Mouse (Mus musculus) neural tube, embryonic 10.5 days (tissue): ENCODE measurements around the gene Cdc14b.
"Not testable (repeated sequence)": the region's sequence is repeated elsewhere in the genome, so short reads cannot be mapped to it uniquely, and the experiment has no call there.

Experiments
- DNase-seq: peaks from one replicate; pipeline ENCODE4 v3.0.0-alpha.2; 2017; ENCODE audit warnings: low spot score; ENCODE audit errors: extremely low spot score

Cdc14b gene

DNA sequence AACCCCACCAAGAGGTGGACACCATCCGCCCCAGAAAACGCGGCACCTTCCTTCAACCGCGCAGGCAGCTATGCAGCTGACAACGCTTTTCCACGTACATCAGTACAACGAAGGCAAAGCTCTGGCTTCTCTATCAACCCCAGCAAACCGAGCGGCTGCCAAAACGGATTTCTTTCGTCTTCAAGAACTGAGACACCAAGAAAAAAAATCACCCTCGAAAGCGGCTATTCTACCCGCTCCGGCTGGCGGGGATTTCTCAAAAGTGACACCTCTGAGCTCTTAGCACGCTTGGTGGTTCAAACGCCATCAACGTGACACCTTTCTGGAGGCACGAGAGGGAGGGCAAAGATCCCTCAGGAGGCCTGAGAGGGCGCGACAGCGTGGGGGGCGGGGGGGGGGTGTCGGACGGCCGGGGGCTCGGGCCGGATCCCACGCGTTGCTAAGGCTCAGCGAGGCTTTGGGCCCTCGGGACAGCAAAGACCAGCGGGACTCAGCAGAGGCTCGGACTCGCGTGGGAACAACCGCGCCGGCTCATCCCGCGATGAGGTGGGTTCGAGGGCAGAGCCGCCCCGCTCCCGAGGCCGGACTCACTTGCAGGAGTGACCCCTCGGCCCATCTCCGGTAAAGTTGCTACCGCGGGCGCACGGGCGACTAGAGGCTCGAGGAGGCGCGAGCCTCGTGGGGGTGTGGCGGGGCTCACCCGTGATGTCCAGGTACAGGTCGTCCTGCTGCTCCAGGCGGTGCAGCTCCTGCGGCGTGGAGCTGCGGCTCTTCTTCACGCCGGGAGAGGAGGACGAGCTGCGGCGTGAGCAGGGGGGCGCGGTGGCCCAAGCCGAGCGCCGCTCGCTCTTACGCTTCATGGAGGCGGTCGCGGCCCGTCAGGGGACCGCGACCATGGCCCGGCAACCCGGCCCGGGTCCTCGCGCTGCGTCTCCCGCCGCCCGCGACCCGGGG lies 922 bp downstream of the Cdc14b start:
- peak; percentile 58 for DNase-seq

DNA sequence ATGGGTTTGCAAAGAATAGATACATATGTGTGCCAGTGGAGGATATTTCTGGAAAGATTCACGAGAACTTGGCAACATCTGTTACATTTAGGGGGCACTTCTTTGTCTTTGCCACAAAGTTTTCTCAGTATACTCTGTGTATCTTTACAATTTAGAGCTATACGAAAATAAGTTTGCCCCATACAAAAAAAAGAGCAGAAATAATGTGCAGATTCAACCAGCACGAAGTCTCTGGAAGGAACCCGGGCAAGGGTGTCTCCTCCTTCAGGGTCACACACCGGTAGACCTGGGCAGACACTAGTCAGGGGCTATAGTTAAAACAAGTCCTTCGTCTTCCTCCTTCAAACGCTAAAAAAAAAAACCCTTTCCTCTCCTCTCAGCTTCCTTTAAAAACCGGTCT lies 1.7 kb downstream of the Cdc14b start:
- DNase-seq, result no peak

- no peak for DNase-seq
Observed at GRCm38 (mm10) chr13:64268384-64268783, 6.7 kb downstream of the Cdc14b start.

- DNase-seq, result no peak
Observed at GRCm38 (mm10) chr13:64267151-64267550, 7.9 kb downstream of the Cdc14b start.

DNA sequence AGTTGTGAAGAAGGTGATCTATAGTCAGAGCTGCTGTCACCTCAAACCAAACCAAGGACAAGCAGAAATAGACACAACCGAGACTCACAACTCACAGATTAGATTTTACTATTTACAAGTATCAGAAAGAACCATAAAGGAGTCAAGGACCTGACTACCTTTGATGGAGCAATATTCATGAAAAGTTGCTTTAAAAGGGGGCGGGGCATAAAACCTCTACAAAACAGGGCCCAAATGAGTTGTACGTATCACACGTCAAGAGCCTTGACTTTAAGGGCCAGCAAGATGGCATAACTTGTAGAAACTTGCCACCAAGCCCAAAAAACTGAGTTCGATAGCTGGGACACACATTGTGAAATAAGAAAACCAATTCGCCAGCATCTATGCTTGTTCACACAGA lies 10.5 kb downstream of the Cdc14b start:
- DNase-seq, result no peak

DNA sequence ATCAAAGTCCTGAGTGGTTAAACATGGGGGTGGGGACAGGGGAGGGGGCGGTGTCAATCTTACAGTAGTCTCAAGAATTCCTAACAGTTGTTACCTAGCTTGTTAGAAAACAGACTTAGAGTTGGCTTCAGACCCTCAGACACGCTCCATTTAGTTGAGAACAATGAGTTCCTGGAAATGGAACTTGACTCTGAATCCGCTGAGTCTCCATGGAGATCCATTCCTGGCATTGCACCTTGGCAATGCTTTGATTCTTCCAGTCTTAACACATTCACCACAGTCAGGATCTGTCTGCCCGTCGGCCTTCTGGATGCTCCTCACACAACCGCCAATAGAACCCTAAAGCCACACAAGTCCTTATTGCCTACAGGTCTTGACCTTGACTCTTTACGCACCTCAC lies 15.2 kb downstream of the Cdc14b start:
- DNase-seq, result no peak

- DNase-seq, result no peak
Observed at GRCm38 (mm10) chr13:64258516-64258821, 16.6 kb downstream of the Cdc14b start.

DNA sequence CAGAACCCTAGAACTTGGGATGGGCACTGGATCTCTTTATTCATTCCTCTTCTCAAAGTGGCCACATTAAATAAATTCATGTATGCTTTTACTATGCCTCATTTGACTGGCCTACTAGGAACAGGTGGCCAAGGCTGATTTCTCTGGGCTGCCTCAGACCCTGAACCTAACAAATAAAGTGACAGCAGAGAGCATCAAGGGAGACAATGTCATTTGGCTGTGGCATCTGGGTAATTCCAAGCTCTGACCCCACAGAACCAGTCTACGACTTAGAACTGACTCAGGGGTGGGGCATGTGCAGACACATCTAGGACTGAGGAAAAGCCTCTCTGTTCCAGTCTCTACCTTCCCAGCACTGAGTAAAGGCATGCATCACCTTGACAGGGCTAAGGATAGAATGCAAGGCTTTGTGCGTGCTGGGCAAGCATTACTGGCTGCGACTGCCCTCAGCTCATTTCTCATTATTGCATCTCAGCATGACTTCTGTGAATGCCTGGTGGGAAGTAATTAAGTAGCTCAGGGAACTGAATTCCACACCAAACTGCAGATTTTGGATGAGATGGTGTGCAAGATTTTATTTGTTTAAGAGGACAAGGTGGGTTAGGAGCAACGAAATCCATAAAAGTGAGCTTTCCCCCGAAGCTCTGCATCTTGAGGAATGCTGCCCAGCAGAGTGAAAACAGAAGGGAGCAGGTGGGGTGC lies 17.1 kb downstream of the Cdc14b start:
- no peak for DNase-seq

GRCm38 (mm10) chr13:64257010-64257813 lies 17.9 kb downstream of the Cdc14b start:
- DNase-seq, result no peak

GRCm38 (mm10) chr13:64254185-64254584 lies 20.9 kb downstream of the Cdc14b start:
- DNase-seq, result not testable (repeated sequence)

GRCm38 (mm10) chr13:64253697-64254096 lies 21.4 kb downstream of the Cdc14b start:
- no peak for DNase-seq

DNA sequence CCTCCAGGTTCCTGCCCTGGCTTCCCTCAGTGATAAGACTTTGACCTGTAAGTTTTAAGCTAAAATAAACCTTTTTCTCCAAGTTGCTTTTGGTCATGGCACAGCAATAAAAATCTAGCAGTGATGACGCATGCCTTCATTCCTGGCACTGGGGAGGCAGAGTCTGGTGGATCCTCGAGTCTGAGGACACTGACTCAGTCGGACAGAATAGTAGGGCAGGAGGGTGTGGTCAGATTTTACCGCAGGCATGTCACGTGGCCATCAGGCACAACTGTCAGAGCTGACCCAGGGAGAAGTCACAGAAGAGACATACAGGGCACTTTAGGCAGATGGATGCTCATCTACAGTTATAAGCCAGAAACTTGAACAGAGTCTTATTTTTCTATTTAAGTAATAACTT lies 22.9 kb downstream of the Cdc14b start:
- DNase-seq, result no peak

GRCm38 (mm10) chr13:64250363-64250762 lies 24.7 kb downstream of the Cdc14b start:
- no peak for DNase-seq

DNA sequence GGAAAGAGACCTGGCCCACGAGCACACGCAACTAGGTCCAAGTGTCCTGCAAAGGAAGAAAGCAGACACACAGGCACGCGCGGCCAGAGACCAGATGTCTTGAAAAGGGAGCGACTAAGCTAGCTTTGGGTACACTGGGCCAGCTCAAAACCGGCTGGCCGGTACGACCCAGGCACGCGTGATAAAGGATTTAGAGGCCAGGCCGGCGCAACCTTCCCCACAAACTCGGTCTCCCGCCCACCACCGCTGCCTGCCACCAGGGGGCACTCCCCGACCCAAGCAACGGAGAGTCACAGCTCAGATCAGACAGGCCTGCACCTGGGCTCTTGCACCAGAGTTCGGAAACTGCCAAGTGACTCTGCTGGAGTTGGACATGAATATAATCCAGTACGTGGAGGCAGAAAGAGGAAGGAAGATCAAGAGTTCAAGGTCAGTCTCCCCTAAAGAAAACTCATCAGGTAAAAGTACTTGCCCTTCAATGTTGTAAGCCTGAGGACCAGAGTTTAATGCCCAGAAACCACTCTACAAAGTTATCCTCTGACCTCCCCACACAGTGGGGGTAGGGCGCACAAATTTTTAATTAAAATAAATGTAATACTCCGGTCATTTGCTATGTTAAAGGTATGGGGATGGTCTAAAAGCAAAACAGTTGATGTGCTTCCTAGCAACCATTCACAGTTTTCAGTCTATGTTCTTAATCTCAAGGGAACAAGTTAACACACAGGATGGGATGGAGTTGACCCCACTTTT lies 26.1 kb downstream of the Cdc14b start:
- DNase-seq, result peak; percentile 89

- DNase-seq, result no peak
Observed at GRCm38 (mm10) chr13:64248161-64248774, 26.8 kb downstream of the Cdc14b start.

- DNase-seq, result no peak
Observed at GRCm38 (mm10) chr13:64246106-64246505, 29.0 kb downstream of the Cdc14b start.

GRCm38 (mm10) chr13:64244685-64245261 lies 30.3 kb downstream of the Cdc14b start:
- DNase-seq, result no peak

DNA sequence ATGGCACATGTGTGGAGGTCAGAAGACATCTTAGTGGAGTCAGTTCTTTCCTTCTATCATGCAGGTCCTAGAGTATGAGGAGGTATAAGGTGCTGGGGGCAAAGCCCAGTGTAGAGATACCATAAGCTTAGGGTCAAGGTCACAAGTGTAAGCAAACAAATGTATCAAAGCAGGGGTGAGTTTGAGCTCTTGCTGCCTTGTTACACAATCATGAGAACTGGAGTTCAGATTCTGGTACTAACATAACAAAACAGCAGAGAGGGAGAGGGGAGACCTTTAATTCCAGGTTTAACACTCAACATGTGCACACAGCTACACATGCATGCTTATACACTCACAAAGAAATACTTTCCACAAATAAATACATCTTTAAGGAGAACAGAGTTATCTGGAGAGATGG lies 32.4 kb downstream of the Cdc14b start:
- DNase-seq, result no peak

DNA sequence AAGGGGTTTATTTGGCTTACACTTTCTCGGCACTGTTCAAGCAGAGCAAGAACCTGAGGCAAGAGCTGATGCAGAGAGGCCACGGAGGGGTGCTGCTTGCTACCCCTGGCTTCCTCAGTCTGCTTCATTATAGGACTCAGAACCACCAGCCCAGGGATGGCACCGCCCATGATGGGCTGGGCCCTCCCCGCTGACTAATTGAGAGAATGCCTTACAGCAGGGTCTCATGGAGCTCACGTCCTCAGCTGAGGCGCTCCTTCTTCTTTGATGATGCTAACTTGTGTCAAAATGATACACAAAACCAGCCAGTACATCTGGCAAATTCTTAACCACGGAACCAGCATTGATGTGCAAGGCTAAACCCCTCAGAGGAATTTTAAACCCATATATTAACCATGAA lies 34.5 kb downstream of the Cdc14b start:
- no peak for DNase-seq

DNA sequence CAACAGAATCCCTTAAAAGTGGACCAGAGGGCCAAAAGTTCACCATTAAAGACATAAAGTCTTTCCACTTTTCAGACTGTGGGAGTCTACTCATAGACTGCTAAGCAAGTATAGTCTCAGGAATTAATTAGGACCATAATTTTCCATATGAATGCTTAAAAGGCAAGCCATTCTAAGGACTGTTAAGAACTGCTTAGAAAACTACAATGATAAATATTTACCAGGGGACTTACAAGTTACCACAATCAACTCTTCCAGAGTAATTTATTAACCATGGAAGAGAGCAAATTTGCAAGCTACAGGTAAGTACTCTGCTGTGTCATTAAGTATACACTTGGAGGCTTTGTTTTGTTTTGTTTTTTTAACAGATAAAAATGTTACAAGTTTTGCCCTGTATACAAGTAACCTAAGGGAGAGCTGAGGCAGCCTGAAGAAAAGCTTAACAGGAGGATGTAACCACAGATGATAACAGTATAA lies 37.4 kb downstream of the Cdc14b start:
- no peak for DNase-seq
